Mouse (Mus musculus) adrenal gland, postnatal 14 days (tissue): ENCODE results near the gene Gpr141. TPM values are rescaled to one million over a fixed set of nuclear protein-coding genes. Genes with fewer than 3 reads are reported as not detected.
A peak's percentile ranks its signal among the peaks of the same experiment; 100 is the strongest.

Experiments
- DNase-seq: peaks from one replicate; pipeline ENCODE4 v3.0.0; 2021; ENCODE audit warnings: mixed read lengths
- total RNA-seq: library from RNA; stranded (reverse); gene quantifications from 2 replicates; pipeline ENCODE4 v1.2.3, GENCODE M21; 2021

The Gpr141 gene
- total RNA-seq, 1 experiment from 2014 or later, result 0.15 TPM

DNA sequence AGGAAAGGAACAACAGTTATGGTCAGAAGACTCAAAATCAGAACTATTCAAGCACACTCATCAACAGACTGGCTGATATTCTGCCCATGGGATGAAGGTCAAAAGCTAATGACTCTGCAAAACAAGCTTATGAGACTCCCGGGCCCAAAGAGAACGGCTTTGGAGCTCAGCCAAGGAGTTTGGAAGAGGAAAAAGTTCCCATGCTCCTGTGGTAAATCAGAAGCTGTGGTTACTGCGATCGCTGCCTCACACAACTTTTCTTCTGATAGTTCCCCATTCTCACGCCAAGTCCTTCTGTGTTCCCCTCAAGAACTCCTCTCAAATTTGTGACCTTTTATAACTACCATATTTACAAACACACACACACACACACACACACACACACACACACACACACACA, 105.1 kb downstream of the Gpr141 start:
- peak; percentile 62 for DNase-seq

DNA sequence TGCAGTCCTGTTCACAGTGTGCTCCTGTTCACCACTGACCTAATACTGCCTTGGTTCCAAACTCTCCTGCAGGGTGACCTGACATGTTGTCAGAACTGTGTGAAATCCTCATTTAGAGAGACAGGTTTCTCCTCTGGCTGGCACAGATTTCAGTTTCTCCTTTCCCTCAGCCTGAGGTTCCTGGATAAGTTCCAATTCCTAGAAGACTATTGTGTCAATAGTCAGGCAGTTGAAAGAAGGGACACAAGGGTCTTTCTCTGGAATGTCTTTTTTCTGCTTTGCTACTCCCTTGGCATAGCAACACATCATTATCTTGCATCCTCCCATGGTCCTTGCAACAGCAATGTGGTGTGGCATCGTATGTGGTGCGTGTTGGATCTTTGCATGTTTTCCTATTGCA, 106.9 kb downstream of the Gpr141 start:
- DNase-seq, result no peak

- DNase-seq, result no peak
Measured at GRCm38 (mm10) chr13:19703806-19704205, 120.3 kb downstream of the Gpr141 start.

GRCm38 (mm10) chr13:19701443-19702078, 122.5 kb downstream of the Gpr141 start:
- no peak for DNase-seq

- no peak for DNase-seq
Measured at GRCm38 (mm10) chr13:19700733-19701442, 123.2 kb downstream of the Gpr141 start.

Other genes with a start within 250 kb of the Gpr141 start
- gene Epdr1, start 204.3 kb downstream of the Gpr141 start, total RNA-seq, result 13.4 and 15.6 TPM in 2 replicates
- 2.8 and 3.7 TPM in 2 replicates for gene Sfrp4, start 201.2 kb downstream of the Gpr141 start, total RNA-seq
- not detected in 2 replicates for gene Nme8, start 126.5 kb downstream of the Gpr141 start, total RNA-seq